Mouse (Mus musculus) cerebellum, postnatal 10 days (tissue): ENCODE results near the gene Bak1.
A peak's percentile ranks its signal among the peaks of the same experiment; 100 is the strongest.

Experiments used
- DNase-seq, 2 experiments: peaks; one replicate each; pipeline ENCODE4 v3.0.0; 2021; ENCODE audit warnings: mixed read lengths in 2 of 2

Gene Bak1

DNA sequence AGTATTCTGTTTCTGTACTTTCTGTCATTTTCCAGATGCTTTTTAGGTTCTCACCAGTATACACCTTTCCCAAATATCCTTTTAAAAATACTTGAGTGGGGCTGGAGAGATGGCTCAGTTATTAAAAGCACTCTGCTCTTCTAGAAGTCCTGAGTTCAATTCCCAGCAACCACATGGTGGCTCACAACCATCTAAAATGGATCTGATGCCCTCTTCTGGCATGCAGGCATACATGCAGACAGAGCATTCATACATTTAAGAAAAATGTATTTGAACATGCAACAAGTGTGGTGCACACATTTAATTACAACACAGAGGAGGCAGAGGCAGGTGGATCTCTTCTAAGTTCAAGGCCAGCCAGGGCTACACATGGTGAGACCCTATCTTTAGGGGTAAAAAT lies 53.4 kb downstream of the Bak1 start:
- DNase-seq: no peak

GRCm38 (mm10) chr17:26974547-26974946 lies 54.3 kb downstream of the Bak1 start:
- DNase-seq: no peak

DNA sequence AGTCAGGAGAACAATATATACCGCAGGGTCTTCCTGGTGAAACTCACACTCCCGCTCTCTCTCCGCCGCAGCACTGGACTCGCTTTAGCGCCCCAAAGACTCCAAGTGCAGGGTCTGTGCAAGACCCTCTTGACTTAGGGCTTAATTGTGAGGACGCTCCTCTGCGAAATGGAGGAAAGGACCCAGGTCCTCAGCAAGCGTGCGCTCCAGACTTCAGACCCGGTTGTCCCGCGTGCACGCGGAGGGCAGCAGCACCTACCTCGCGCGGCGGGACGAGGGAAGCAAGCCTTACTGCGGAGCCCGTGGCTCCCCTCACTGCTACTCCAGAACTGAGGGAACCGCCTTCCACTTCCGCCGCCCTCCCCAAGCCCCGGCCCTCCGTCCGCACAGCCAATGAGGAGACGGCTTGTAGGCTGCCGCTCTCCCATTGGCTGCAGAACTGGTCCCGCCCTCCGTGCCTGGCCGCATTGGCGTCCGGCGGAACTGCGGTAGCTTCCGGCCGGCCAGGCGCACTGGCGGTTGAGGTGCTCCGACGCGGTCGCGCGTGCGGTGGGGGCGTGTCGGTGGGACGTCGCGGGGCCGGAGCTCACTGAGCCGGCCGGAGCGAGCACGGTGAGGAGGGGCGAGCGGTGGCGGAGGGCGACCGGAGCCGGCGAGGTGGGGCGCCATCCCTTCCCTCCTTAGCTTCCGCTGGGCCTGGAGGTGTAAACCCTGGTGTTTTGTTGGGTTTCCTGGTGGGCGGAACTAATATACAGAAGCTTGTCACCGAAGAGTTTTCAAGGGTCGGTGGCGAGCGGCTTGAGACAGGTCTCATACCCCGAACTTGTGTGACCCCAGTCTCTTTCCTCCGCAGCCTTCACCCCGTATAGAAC lies 55.9 kb downstream of the Bak1 start, which contains the start of gene Zbtb9:
TSS of gene Zbtb9 (plus strand) at position 465 of the 872 bp plus-strand sequence.
- peak; percentile 97 to 98 for DNase-seq

DNA sequence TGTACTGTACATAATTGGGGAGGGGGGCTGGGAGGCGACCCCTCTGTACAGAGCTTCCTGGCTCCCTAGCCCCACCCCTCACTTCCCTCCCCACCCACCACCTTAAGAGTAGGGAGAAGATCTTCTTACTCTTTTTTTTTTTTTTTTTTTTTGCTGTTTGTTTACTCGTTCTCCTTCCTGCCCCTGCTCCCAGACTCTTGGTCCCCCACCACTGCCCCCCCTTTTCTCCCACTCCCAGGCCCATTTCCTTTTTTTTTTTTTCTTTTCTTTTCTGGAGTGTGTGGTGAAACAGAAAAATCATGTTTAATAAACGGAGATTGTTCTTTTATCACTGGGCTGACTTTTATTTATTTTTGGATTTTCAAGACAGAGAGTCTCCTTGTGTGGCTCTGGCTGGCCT lies 56.7 kb downstream of the Bak1 start:
- peak in 1 of 2 experiments; percentile 21 for DNase-seq

DNA sequence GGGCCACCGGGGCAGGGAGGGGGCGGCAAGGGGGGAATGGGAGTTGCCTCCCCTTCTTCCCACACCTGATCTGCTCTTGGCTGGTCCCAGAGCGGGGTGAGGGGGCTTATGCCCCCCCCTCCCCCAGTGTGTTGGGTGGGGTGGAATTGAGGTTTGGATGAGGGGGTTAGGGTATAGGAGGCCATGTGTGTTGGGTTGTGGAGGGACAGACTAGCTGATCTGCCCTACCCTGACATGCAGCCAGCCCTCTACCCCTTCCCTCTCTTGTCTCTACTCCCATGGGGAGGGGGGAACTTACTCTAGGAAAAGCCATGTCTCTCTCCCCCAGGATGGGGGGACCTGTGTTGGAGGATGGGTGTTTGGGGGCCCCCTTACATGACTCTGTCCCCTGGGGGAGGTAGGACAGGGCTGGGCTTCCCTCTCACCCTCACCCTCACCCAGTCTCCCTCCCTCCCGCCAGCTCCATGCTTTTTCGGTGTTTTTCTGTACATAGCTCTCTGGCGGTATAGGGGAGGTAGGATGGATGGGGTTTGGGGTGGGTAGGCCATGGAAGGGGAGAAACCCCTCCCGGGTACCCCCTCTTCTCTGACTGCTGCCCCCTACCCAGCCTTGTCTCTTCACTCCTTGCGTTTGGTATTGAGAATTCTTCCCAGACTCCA lies 57.4 kb downstream of the Bak1 start:
- peak in 1 of 2 experiments; percentile 30 for DNase-seq

DNA sequence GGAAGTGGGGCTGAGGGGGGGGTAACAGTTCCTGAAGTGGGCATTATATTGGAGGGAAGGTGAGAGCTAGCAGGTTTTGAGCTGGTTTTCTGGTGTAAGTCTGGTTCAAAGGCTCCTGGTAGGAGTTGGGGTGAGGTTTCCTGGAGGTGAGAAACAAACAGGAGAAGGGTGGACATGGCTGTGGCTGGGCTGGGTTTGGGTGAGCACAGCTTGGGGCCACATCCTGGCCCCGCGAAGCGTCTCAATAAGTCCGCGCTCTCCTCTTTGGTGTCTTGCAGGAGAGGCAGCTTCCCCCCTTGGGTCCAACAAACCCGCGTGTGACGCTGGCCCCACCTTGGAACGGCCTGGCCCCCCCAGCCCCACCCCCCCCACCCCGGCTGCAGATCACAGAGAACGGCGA lies 58.6 kb downstream of the Bak1 start:
- no peak for DNase-seq
